Mouse (Mus musculus) ES-Bruce4 (cell line): ENCODE data around the gene Gstm1.

ENCODE experiments used
- CTCF ChIP-seq: IDR thresholded peaks from one replicate; pipeline ENCODE4 v1.8.1; 2011; ENCODE audit warnings: low read depth, low read length
- POLR2A ChIP-seq: IDR thresholded peaks from one replicate; pipeline ENCODE4 v1.8.1; 2011; ENCODE audit warnings: low read length; ENCODE audit not compliant: insufficient read depth

- TF ChIP-seq CTCF (no peak), POLR2A (no peak)
These were observed 8.8 kb upstream of the Gstm1 start for GRCm38 (mm10) chr3:108026597-108026996.
